Mouse (Mus musculus): ENCODE data around the gene Folh1.
"Not testable (repeated sequence)": the region's sequence is repeated elsewhere in the genome, so short reads cannot be mapped to it uniquely, and the experiment has no call there.

Folh1 gene

GRCm38 (mm10) chr7:86775617-86776325, at the start of gene Folh1:
Folh1 (minus strand) TSS chr7:86775943.
- DNase-seq (ENCODE audit: low spot score) = no peak

GRCm38 (mm10) chr7:86816466-86816865, 40.7 kb upstream of the Folh1 start:
- no peak for DNase-seq (ENCODE audit: low spot score)

GRCm38 (mm10) chr7:86815716-86816115, 40.0 kb upstream of the Folh1 start:
- not testable (repeated sequence) for DNase-seq (ENCODE audit: low spot score)

DNA sequence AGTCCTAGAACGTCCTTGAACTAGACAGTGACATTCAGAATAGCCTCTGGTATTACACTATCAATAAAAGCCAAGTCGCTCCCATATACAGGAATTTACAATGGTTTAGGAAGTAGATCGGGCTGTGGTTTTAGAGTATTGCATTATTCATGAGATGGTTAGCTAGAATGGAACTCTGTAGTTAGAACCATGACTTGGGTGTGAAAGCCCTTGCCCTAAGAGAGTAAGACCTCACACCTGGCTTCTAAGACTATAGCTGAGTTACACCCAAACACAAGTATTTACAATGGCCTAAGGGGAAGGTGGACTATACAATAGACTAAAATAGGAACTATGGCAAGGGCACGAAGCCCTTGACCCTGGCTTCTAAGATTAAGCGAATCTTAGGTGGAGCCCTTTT, 39.5 kb upstream of the Folh1 start:
- not testable (repeated sequence) for DNase-seq (ENCODE audit: low spot score)

- DNase-seq (ENCODE audit: low spot score) = no peak
Observed at GRCm38 (mm10) chr7:86794727-86795126, 19.0 kb upstream of the Folh1 start, which contains the start of gene Vmn2r77. Vmn2r77 (plus strand) TSS chr7:86795027.

DNA sequence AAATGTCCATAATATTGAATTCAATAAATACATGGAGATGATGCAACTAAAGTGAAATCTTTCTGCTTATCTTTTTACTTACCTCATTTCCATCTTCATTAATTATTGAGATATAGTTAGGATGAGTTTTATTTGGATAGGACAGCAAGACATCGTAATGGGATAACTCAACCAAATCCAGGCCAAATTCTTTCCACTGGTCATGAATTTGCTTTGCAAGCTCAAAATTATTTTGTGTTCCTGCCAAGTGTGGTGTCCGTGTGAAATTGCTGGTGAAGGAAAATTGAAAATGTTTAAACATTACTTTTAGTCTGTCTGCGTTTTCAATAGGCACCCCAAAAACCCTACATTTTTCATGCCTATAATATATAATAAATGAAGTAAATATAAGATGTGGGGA, 4.1 kb downstream of the Folh1 start:
- no peak for DNase-seq (ENCODE audit: low spot score)

- no peak for DNase-seq (ENCODE audit: low spot score)
Observed at GRCm38 (mm10) chr7:86764628-86765027, 11.1 kb downstream of the Folh1 start.

DNA sequence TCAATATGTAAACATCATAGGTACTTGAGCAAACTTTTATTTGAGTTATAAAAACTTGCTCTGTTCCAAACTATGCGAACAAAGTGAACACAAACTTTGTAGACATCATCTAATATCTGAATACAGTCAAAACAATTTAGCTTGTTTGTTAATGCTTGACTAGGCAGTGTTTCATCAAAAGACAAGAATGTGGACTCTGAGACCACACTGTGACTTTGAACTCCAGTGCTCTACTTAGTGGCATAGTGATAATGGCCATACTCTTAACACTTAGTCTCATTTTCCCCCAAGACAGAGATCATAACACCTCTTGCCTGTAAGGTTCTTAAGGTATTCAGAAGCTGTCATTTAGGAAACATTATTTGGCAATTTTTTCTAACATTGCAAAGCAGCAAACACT, 15.0 kb downstream of the Folh1 start:
- no peak for DNase-seq (ENCODE audit: low spot score)

- no peak for DNase-seq (ENCODE audit: low spot score)
Observed at GRCm38 (mm10) chr7:86725013-86725412, 50.7 kb downstream of the Folh1 start.

- no peak for DNase-seq (ENCODE audit: low spot score)
Observed at GRCm38 (mm10) chr7:86688030-86688429, 87.7 kb downstream of the Folh1 start, which contains the start of gene Olfr292. Olfr292 (plus strand) TSS chr7:86688330.
